Mouse (Mus musculus) MN1 (cell line): Measurements from ENCODE around the gene Sim2.

ENCODE experiments used
- DNase-seq: peaks from one replicate; pipeline ENCODE4 v3.0.0-alpha.2; 2016; ENCODE audit warnings: low spot score

The Sim2 gene

GRCm38 (mm10) chr16:94084711-94085602, at the start of gene Sim2:
TSS of gene Sim2 (plus strand) at chr16:94084931.
- DNase-seq = no peak

- DNase-seq = no peak
Measured at GRCm38 (mm10) chr16:94037280-94037679, 47.5 kb upstream of the Sim2 start.

- DNase-seq = peak; percentile 57
Measured at GRCm38 (mm10) chr16:94038272-94038985, 46.3 kb upstream of the Sim2 start.

GRCm38 (mm10) chr16:94038986-94039341, 45.8 kb upstream of the Sim2 start:
- DNase-seq = no peak

- no peak for DNase-seq
Measured at GRCm38 (mm10) chr16:94040485-94040884, 44.2 kb upstream of the Sim2 start.

- no peak for DNase-seq
Measured at GRCm38 (mm10) chr16:94041065-94041712, 43.5 kb upstream of the Sim2 start.

GRCm38 (mm10) chr16:94043797-94044196, 40.9 kb upstream of the Sim2 start:
- DNase-seq = no peak

GRCm38 (mm10) chr16:94044996-94045395, 39.7 kb upstream of the Sim2 start:
- no peak for DNase-seq

GRCm38 (mm10) chr16:94050368-94050767, 34.4 kb upstream of the Sim2 start:
- DNase-seq = no peak

GRCm38 (mm10) chr16:94055176-94055575, 29.6 kb upstream of the Sim2 start:
- DNase-seq = peak; percentile 51

- peak; percentile 67 for DNase-seq
Measured at GRCm38 (mm10) chr16:94055576-94055975, 29.2 kb upstream of the Sim2 start.

- no peak for DNase-seq
Measured at GRCm38 (mm10) chr16:94059820-94060219, 24.9 kb upstream of the Sim2 start.

GRCm38 (mm10) chr16:94064211-94064610, 20.5 kb upstream of the Sim2 start:
- DNase-seq = no peak

GRCm38 (mm10) chr16:94065728-94066674, 18.7 kb upstream of the Sim2 start:
- DNase-seq = no peak

- no peak for DNase-seq
Measured at GRCm38 (mm10) chr16:94066771-94067170, 18.0 kb upstream of the Sim2 start.

GRCm38 (mm10) chr16:94067280-94067679, 17.5 kb upstream of the Sim2 start:
- no peak for DNase-seq

- DNase-seq = no peak
Measured at GRCm38 (mm10) chr16:94069061-94069460, 15.7 kb upstream of the Sim2 start.

- no peak for DNase-seq
Measured at GRCm38 (mm10) chr16:94070920-94071319, 13.8 kb upstream of the Sim2 start.

GRCm38 (mm10) chr16:94071468-94071867, 13.3 kb upstream of the Sim2 start:
- no peak for DNase-seq

- DNase-seq = no peak
Measured at GRCm38 (mm10) chr16:94075362-94076027, 9.2 kb upstream of the Sim2 start.
